Mouse (Mus musculus) heart, embryonic 11.5 days (tissue): Measurements from ENCODE around the gene Iqcd. TPM values are rescaled to one million over a fixed set of nuclear protein-coding genes. Genes with fewer than 3 reads are reported as not detected.

Source experiments
- ATAC-seq: fragments of 200-750 bp; cut with Nextera tagmentation; replicated peaks from 2 replicates; pipeline ENCODE4 v1.8.0; 2017; ENCODE audit warnings: moderate library complexity; ENCODE audit not compliant: insufficient number of reproducible peaks, low FRiP score, low TSS enrichment
- H3K27ac ChIP-seq: fragments of 300-500 bp; sonication (generic); 2 replicates; pipeline ENCODE4 v1.5.1; 2014; ENCODE audit warnings: mild to moderate bottlenecking, low read depth, low read length
- H3K27me3 ChIP-seq: fragments of 300-500 bp; sonication (generic); 2 replicates; pipeline ENCODE4 v1.6.1; 2014; ENCODE audit warnings: mild to moderate bottlenecking, low read length, mixed read lengths; ENCODE audit not compliant: control insufficient read depth, insufficient read depth
- H3K36me3 ChIP-seq: fragments of 300-500 bp; sonication (generic); 2 replicates; pipeline ENCODE4 v1.6.1; 2014; ENCODE audit warnings: mild to moderate bottlenecking, low read length, moderate library complexity, mixed read lengths; ENCODE audit not compliant: control insufficient read depth, insufficient read depth
- H3K4me1 ChIP-seq: fragments of 300-500 bp; sonication (generic); 2 replicates; pipeline ENCODE4 v1.6.1; 2014; ENCODE audit warnings: low read length; ENCODE audit not compliant: control insufficient read depth, insufficient read depth
- H3K4me2 ChIP-seq: fragments of 300-500 bp; sonication (generic); 2 replicates; pipeline ENCODE4 v1.6.1; 2014; ENCODE audit warnings: mild to moderate bottlenecking, moderate library complexity
- H3K4me3 ChIP-seq: fragments of 300-500 bp; sonication (generic); 2 replicates; pipeline ENCODE4 v1.5.1; 2014; ENCODE audit warnings: low read depth, low read length
- H3K9ac ChIP-seq: fragments of 300-500 bp; sonication (generic); 2 replicates; pipeline ENCODE4 v1.6.1; 2014; ENCODE audit warnings: mild to moderate bottlenecking, low read depth, low read length, moderate library complexity
- H3K9me3 ChIP-seq: fragments of 300-500 bp; sonication (generic); replicated peaks from 2 replicates; pipeline ENCODE4 v1.6.1; 2016; ENCODE audit warnings: low read length; ENCODE audit not compliant: control insufficient read depth
- WGBS: fragments of 180-500 bp; shearing (Covaris S2); extraction: QIAGEN DNeasy Blood & Tissue Kit; methylation state at CpG from one replicate; pipeline ENCODE4 v1.1.7; 2014; ENCODE audit not compliant: insufficient replicate concordance; 5-methylcytosine and 5-hydroxymethylcytosine counted together
- polyA plus RNA-seq: library from polyadenylated mRNA; unstranded; fragments of >200 nt; fragmentation: Nextera tagmentation; extraction: Ambion mirVana; gene quantifications from 2 replicates; pipeline ENCODE4 v1.2.1, GENCODE M21; 2014

The Iqcd gene
- polyA plus RNA-seq, 1 experiment from 2014 or later = 0.54 TPM

- 57% methylated on average over 8 of the region's 8 CpGs for WGBS
Observed at GRCm38 (mm10) chr5:120611416-120611815, 22.6 kb downstream of the Iqcd start.

GRCm38 (mm10) chr5:120612442-120612821, 23.6 kb downstream of the Iqcd start, which contains the start of the genes Rita1 and Ddx54:
Rita1 (minus strand) TSS chr5:120612589.
Ddx54 (plus strand) TSS chr5:120612739.
- peak; percentile 87 for ATAC-seq
- peak within 1 kb of the TSS; percentile 82 for H3K9ac ChIP-seq
- under 1% methylated on average over 22 of the region's 22 CpGs for WGBS
- H3K27me3 ChIP-seq = no peaks in the 10 kb centered on the region
- H3K27ac ChIP-seq = peak within 1 kb of the TSS; percentile 85
- H3K4me3 ChIP-seq = peak within 1 kb of the TSS; percentile 82
- peaks cover 9% of the 10 kb centered on the region; the same call in 1 of the 2 replicates for H3K36me3 ChIP-seq
- H3K9me3 ChIP-seq = no peaks in the 10 kb centered on the region
- H3K4me2 ChIP-seq = peak within 1 kb of the TSS; percentile 85
- H3K4me1 ChIP-seq = peaks cover 11% of the 10 kb centered on the region

More at GRCm38 (mm10) chr5:120611416-120611815, 22.6 kb downstream of the Iqcd start:
- peak overlapping the region; percentile 85 for H3K4me2 ChIP-seq
- H3K9me3 ChIP-seq = no peaks in the 10 kb centered on the region
- ATAC-seq = no peak
- H3K36me3 ChIP-seq = peaks cover 3% of the 10 kb centered on the region; the same call in 1 of the 2 replicates
- no peak overlapping the region for H3K27ac ChIP-seq
- H3K27me3 ChIP-seq = no peaks in the 10 kb centered on the region
- H3K9ac ChIP-seq = peak overlapping the region; percentile 77
- peaks cover 11% of the 10 kb centered on the region for H3K4me1 ChIP-seq
- peak overlapping the region; percentile 82 for H3K4me3 ChIP-seq

- Histone ChIP-seq H3K4me2 (peak overlapping the region; percentile 85), H3K4me1 (peaks cover 11% of the 10 kb centered on the region), H3K36me3 (peaks cover 9% of the 10 kb centered on the region; the same call in 1 of the 2 replicates), H3K9ac (peak overlapping the region; percentile 82), H3K27ac (peak overlapping the region; percentile 85), H3K27me3 (no peaks in the 10 kb centered on the region), H3K4me3 (peak overlapping the region; percentile 82), H3K9me3 (no peaks in the 10 kb centered on the region)
- WGBS = under 1% methylated on average over 69 of the region's 69 CpGs
- peak; percentile 91 for ATAC-seq
Observed at GRCm38 (mm10) chr5:120612822-120613604, 24.2 kb downstream of the Iqcd start.

- H3K4me2 ChIP-seq = no peak overlapping the region
- H3K27me3 ChIP-seq = no peaks in the 10 kb centered on the region
- H3K9ac ChIP-seq = no peak overlapping the region
- peaks cover 11% of the 10 kb centered on the region for H3K4me1 ChIP-seq
- no peak for ATAC-seq
- WGBS = 94% methylated on average over 4 of the region's 4 CpGs
- H3K9me3 ChIP-seq = no peaks in the 10 kb centered on the region
- H3K36me3 ChIP-seq = peaks cover 31% of the 10 kb centered on the region
- no peak overlapping the region for H3K27ac ChIP-seq
- no peak overlapping the region for H3K4me3 ChIP-seq
Observed at GRCm38 (mm10) chr5:120615903-120616302, 27.1 kb downstream of the Iqcd start.

- Histone ChIP-seq H3K4me2 (no peak overlapping the region), H3K27me3 (no peaks in the 10 kb centered on the region), H3K9me3 (no peaks in the 10 kb centered on the region), H3K36me3 (peaks cover 35% of the 10 kb centered on the region), H3K4me3 (no peak overlapping the region), H3K27ac (no peak overlapping the region), H3K4me1 (peaks cover 4% of the 10 kb centered on the region; the same call in 1 of the 2 replicates), H3K9ac (no peak overlapping the region)
- WGBS = 83% methylated on average over 12 of the region's 12 CpGs
- no peak for ATAC-seq
Observed at GRCm38 (mm10) chr5:120618778-120619177, 30.0 kb downstream of the Iqcd start.

- H3K27me3 ChIP-seq = no peaks in the 10 kb centered on the region
- WGBS = 20% methylated on average over 5 of the region's 5 CpGs
- no peak for ATAC-seq
- H3K36me3 ChIP-seq = peaks cover 35% of the 10 kb centered on the region
- H3K4me1 ChIP-seq = no peaks in the 10 kb centered on the region; the same call in 1 of the 2 replicates
- no peak overlapping the region for H3K4me2 ChIP-seq
- no peak overlapping the region for H3K4me3 ChIP-seq
- no peak overlapping the region for H3K9ac ChIP-seq
- H3K27ac ChIP-seq = no peak overlapping the region
- no peaks in the 10 kb centered on the region for H3K9me3 ChIP-seq
Observed at GRCm38 (mm10) chr5:120619201-120619600, 30.4 kb downstream of the Iqcd start.

- Histone ChIP-seq H3K27ac (no peak overlapping the region), H3K9ac (no peak overlapping the region)
- no peak for ATAC-seq
Observed at GRCm38 (mm10) chr5:120620375-120621077, 31.7 kb downstream of the Iqcd start.

GRCm38 (mm10) chr5:120621078-120621765, 32.4 kb downstream of the Iqcd start:
- Histone ChIP-seq H3K27me3 (no peaks in the 10 kb centered on the region), H3K4me3 (no peak overlapping the region), H3K36me3 (peaks cover 39% of the 10 kb centered on the region), H3K9me3 (no peaks in the 10 kb centered on the region), H3K4me2 (no peak overlapping the region), H3K9ac (no peak overlapping the region), H3K27ac (no peak overlapping the region), H3K4me1 (no peaks in the 10 kb centered on the region)
- 83% methylated on average over 23 of the region's 23 CpGs for WGBS
- ATAC-seq = no peak

More at GRCm38 (mm10) chr5:120620375-120621077, 31.7 kb downstream of the Iqcd start:
- WGBS = 71% methylated on average over 18 of the region's 18 CpGs
- H3K9me3 ChIP-seq = no peaks in the 10 kb centered on the region
- no peaks in the 10 kb centered on the region for H3K4me1 ChIP-seq
- no peak overlapping the region for H3K4me2 ChIP-seq
- no peak overlapping the region for H3K4me3 ChIP-seq
- peaks cover 42% of the 10 kb centered on the region for H3K36me3 ChIP-seq
- H3K27me3 ChIP-seq = no peaks in the 10 kb centered on the region
